7 mouse cellular contexts compared by ENCODE assay signal in genomic region chr7:79271861-79272788, GRCm38 (mm10). TPM values are rescaled to one million over a fixed set of nuclear protein-coding genes. Genes with fewer than 3 reads are reported as not detected.
A peak's percentile ranks its signal among the peaks of the same experiment; 100 is the strongest.
DNase-seq lines count a peak whose midpoint lies in the region; ATAC-seq and TF ChIP-seq lines count a peak whose summit lies in the region.

No protein-coding gene starts in this region.

- no peak for TF ChIP-seq POLR2A in thymus, adult 2 months (IDR thresholded peaks at IDR 0.05; ENCODE audit: control insufficient read depth, extremely low read depth, insufficient read depth, low read length, poor library complexity)
- no peak for TF ChIP-seq POLR2A in olfactory bulb, adult 2 months (IDR thresholded peaks at IDR 0.05; ENCODE audit: insufficient read depth, low read depth, low read length)

- no peak for DNase-seq in thymus, adult 2 months
- DNase-seq in thymus, adult 18-20 months, result no peak
- no peak for DNase-seq in forebrain, embryonic 11.5 days (ENCODE audit: low spot score)
- DNase-seq in gastrocnemius, postnatal 36 days, result no peak
- DNase-seq in thymus, postnatal 25 days, result no peak

- H3K4me3 ChIP-seq in thymus, adult 2 months (ENCODE audit: control insufficient read depth, insufficient read depth, low read length), result peak overlapping the region; percentile 34
- peak overlapping the region; percentile 74 for H3K4me3 ChIP-seq in forebrain, embryonic 11.5 days (ENCODE audit: low read depth, low read length)
- peak overlapping the region; percentile 76 for H3K4me3 ChIP-seq in limb, embryonic 12.5 days (replicated peaks)
- H3K4me3 ChIP-seq in olfactory bulb, adult 2 months (ENCODE audit: insufficient read depth, low read depth, low read length), result peak overlapping the region; percentile 35

- peak overlapping the region; percentile 49 for H3K9ac ChIP-seq in forebrain, embryonic 11.5 days (ENCODE audit: low read length)
- H3K9ac ChIP-seq in limb, embryonic 12.5 days (replicated peaks), result 0 out of 2 replicates have a peak overlapping the region, but pooled peaks have one; percentile 45

- no peaks in the 10 kb centered on the region for H3K27me3 ChIP-seq in thymus, adult 2 months (ENCODE audit: control insufficient read depth, insufficient read depth, low read length)
- H3K27me3 ChIP-seq in forebrain, embryonic 11.5 days (ENCODE audit: control insufficient read depth, insufficient read depth, low read length), result no peaks in the 10 kb centered on the region
- H3K27me3 ChIP-seq in limb, embryonic 12.5 days, result no peaks in the 10 kb centered on the region

- H3K36me3 ChIP-seq in thymus, adult 2 months (ENCODE audit: control insufficient read depth, insufficient read depth, low read length), result no peaks in the 10 kb centered on the region
- no peaks in the 10 kb centered on the region for H3K36me3 ChIP-seq in forebrain, embryonic 11.5 days (ENCODE audit: control insufficient read depth, insufficient read depth, low read length)
- no peaks in the 10 kb centered on the region for H3K36me3 ChIP-seq in limb, embryonic 12.5 days

- peak overlapping the region; percentile 56 for H3K27ac ChIP-seq in thymus, adult 2 months (ENCODE audit: control insufficient read depth, insufficient read depth, low read length)
- H3K27ac ChIP-seq in forebrain, embryonic 11.5 days (ENCODE audit: low read depth, low read length), result peak overlapping the region; percentile 2; the same call in 1 of the 2 replicates
- H3K27ac ChIP-seq in limb, embryonic 12.5 days, result no peak overlapping the region
- peak overlapping the region; percentile 48 for H3K27ac ChIP-seq in olfactory bulb, adult 2 months (ENCODE audit: insufficient read depth, low read depth, low read length)

- H3K9me3 ChIP-seq in forebrain, embryonic 11.5 days (ENCODE audit: control insufficient read depth, low read length), result no peaks in the 10 kb centered on the region
- H3K9me3 ChIP-seq in limb, embryonic 12.5 days, result no peaks in the 10 kb centered on the region

- WGBS in thymus, adult 2 months, result 80% methylated on average over 16 of the region's 16 CpGs
- 83% methylated on average over 16 of the region's 16 CpGs for WGBS in forebrain, embryonic 11.5 days
- WGBS in limb, embryonic 12.5 days, result 74% methylated on average over 16 of the region's 16 CpGs
- WGBS in olfactory bulb, adult 2 months, result 78% methylated on average over 16 of the region's 16 CpGs

- H3K4me1 ChIP-seq in thymus, adult 2 months (replicated peaks; ENCODE audit: control insufficient read depth, insufficient read depth, low read length), result peaks cover 36% of the 10 kb centered on the region
- peaks cover 10% of the 10 kb centered on the region; the same call in 1 of the 2 replicates for H3K4me1 ChIP-seq in forebrain, embryonic 11.5 days (replicated peaks; ENCODE audit: control insufficient read depth, insufficient read depth, low read length)
- peaks cover 32% of the 10 kb centered on the region for H3K4me1 ChIP-seq in limb, embryonic 12.5 days (replicated peaks)
- H3K4me1 ChIP-seq in olfactory bulb, adult 2 months (ENCODE audit: control insufficient read depth, insufficient read depth, low read length), result peaks cover 26% of the 10 kb centered on the region

- H3K4me2 ChIP-seq in forebrain, embryonic 11.5 days (ENCODE audit: low read depth, low read length, severe bottlenecking), result peak overlapping the region; percentile 53
- H3K4me2 ChIP-seq in limb, embryonic 12.5 days, result peak overlapping the region; percentile 66

- no peak for TF ChIP-seq CTCF in thymus, adult 2 months (IDR thresholded peaks at IDR 0.05; ENCODE audit: borderline replicate concordance, control insufficient read depth, extremely low read depth, insufficient read depth, low read length, poor library complexity)
- TF ChIP-seq CTCF in olfactory bulb, adult 2 months (IDR thresholded peaks at IDR 0.05; ENCODE audit: insufficient read depth, low read depth, low read length), result no peak

- intact Hi-C loops in gastrocnemius, postnatal 36 days (cut with DNase I), result loop anchor here (10.0 kb wide), 1 partner anchor 193 kb away; the partner anchor contains the start of gene Polg

- ATAC-seq in forebrain, embryonic 11.5 days (replicated peaks; ENCODE audit: low FRiP score), result no peak
- no peak for ATAC-seq in limb, embryonic 12.5 days (ENCODE audit: insufficient number of reproducible peaks, insufficient read depth, low FRiP score, low TSS enrichment, low read depth)

RNA-seq across cellular contexts. Expression of gene Abhd2, which starts 0.9 kb away (rescaled TPM):
- polyA plus RNA-seq in thymus, adult 2 months (2012; rRNA removed), result 32.5 and 34.0 TPM in 2 replicates
- 13.2 and 14.1 TPM in 2 replicates for polyA plus RNA-seq in forebrain, embryonic 11.5 days (2014; fragmentation: Nextera tagmentation; extraction: Ambion mirVana)
- 8.2 and 8.5 TPM in 2 replicates for polyA plus RNA-seq in limb, embryonic 12.5 days (2016; fragmentation: Nextera tagmentation; extraction: Ambion mirVana)
- not detected in 2 replicates for polyA plus RNA-seq in olfactory bulb, adult 2 months (2012; ENCODE audit: insufficient read depth, insufficient read length, low replicate concordance, missing spikeins)
- total RNA-seq in gastrocnemius, postnatal 36 days (2021), result 1 to 10 TPM; 4.8 to 5.1 TPM
